Mouse (Mus musculus) forebrain, embryonic 14.5 days (tissue): Measurements from ENCODE around the gene Dnajc17. TPM values are rescaled to one million over a fixed set of nuclear protein-coding genes. Genes with fewer than 3 reads are reported as not detected.
A peak's percentile ranks its signal among the peaks of the same experiment; 100 is the strongest.

Experiments
- ATAC-seq: fragments of 200-750 bp; cut with Nextera tagmentation; 2 replicates; pipeline ENCODE4 v1.8.0; 2017; ENCODE audit warnings: mild to moderate bottlenecking, moderate library complexity
- DNase-seq: peaks from one replicate; pipeline ENCODE4 v3.0.0-alpha.2; 2015; ENCODE audit warnings: low spot score
- H3K27ac ChIP-seq: fragments of 300-500 bp; sonication (generic); 2 replicates; pipeline ENCODE4 v1.5.1; 2014; ENCODE audit warnings: low read depth, mild to moderate bottlenecking, control low read depth, low read length, moderate library complexity
- H3K27me3 ChIP-seq: fragments of 300-500 bp; sonication (generic); replicated peaks from 2 replicates; pipeline ENCODE4 v1.6.1; 2014; ENCODE audit warnings: low read length, control low read depth, mixed read lengths; ENCODE audit not compliant: control insufficient read depth, insufficient read depth
- H3K36me3 ChIP-seq: fragments of 300-500 bp; sonication (generic); 2 replicates; pipeline ENCODE4 v1.6.1; 2014; ENCODE audit warnings: low read length, control low read depth; ENCODE audit not compliant: control insufficient read depth, insufficient read depth
- H3K4me1 ChIP-seq: fragments of 300-500 bp; sonication (generic); 2 replicates; pipeline ENCODE4 v1.6.1; 2014; ENCODE audit warnings: antibody characterized with exemption, low read length, control low read depth; ENCODE audit not compliant: control insufficient read depth, insufficient read depth
- H3K4me2 ChIP-seq: fragments of 300-500 bp; sonication (generic); 2 replicates; pipeline ENCODE4 v1.6.1; 2014; ENCODE audit warnings: mild to moderate bottlenecking, control low read depth, low read length
- H3K4me3 ChIP-seq: fragments of 300-500 bp; sonication (generic); 2 replicates; pipeline ENCODE4 v1.5.1; 2014; ENCODE audit warnings: low read depth, low read length, control low read depth
- H3K9ac ChIP-seq: fragments of 300-500 bp; sonication (generic); 2 replicates; pipeline ENCODE4 v1.6.1; 2014; ENCODE audit warnings: mild to moderate bottlenecking, low read length, control low read depth, moderate library complexity
- H3K9me3 ChIP-seq: fragments of 300-500 bp; sonication (generic); replicated peaks from 2 replicates; pipeline ENCODE4 v1.6.1; 2016; ENCODE audit warnings: low read length, control low read depth, mixed read lengths; ENCODE audit not compliant: control insufficient read depth
- WGBS: fragments of 180-500 bp; shearing (Covaris S2); extraction: QIAGEN DNeasy Blood & Tissue Kit; methylation state at CpG from one replicate; pipeline ENCODE4 v1.1.7; 2014; 5-methylcytosine and 5-hydroxymethylcytosine counted together
- polyA plus RNA-seq: library from polyadenylated mRNA; unstranded; fragments of >200 nt; fragmentation: Nextera tagmentation; extraction: Ambion mirVana; gene quantifications from 2 replicates; pipeline ENCODE4 v1.2.1, GENCODE M21; 2014

Dnajc17 gene
- polyA plus RNA-seq, 1 experiment from 2014 or later: 24.6 TPM

GRCm38 (mm10) chr2:119157836-119158235 is 50.8 kb downstream of the Dnajc17 start:
- H3K27me3 ChIP-seq: no peaks in the 10 kb centered on the region
- no peak overlapping the region for H3K4me3 ChIP-seq
- peaks cover 15% of the 10 kb centered on the region for H3K36me3 ChIP-seq
- H3K27ac ChIP-seq: no peak overlapping the region
- H3K9me3 ChIP-seq: no peaks in the 10 kb centered on the region
- H3K9ac ChIP-seq: no peak overlapping the region
- no peak overlapping the region for H3K4me2 ChIP-seq
- no peak for ATAC-seq
- DNase-seq: no peak
- 0 out of 2 replicates have a peak, but pooled peaks cover 9% of the 10 kb centered on the region for H3K4me1 ChIP-seq

- Histone ChIP-seq H3K9me3 (no peaks in the 10 kb centered on the region), H3K27me3 (no peaks in the 10 kb centered on the region), H3K4me3 (peak within 1 kb of the TSS; percentile 96), H3K36me3 (peaks cover 24% of the 10 kb centered on the region), H3K4me1 (0 out of 2 replicates have a peak, but pooled peaks cover 9% of the 10 kb centered on the region), H3K4me2 (peak within 1 kb of the TSS; percentile 89), H3K9ac (peak within 1 kb of the TSS; percentile 93), H3K27ac (peak within 1 kb of the TSS; percentile 60)
- DNase-seq (peak; percentile 98), ATAC-seq (peak; percentile 91)
- under 1% methylated on average over 56 of the region's 57 CpGs for WGBS
These were observed 51.7 kb downstream of the Dnajc17 start, which contains the start of gene Rmdn3 for GRCm38 (mm10) chr2:119156681-119157572. Gene Rmdn3 (minus strand): TSS chr2:119157034.

- peak overlapping the region; percentile 60; the same call in 1 of the 2 replicates for H3K27ac ChIP-seq
- DNase-seq (peak; percentile 13), ATAC-seq (no peak)
- peaks cover 32% of the 10 kb centered on the region for H3K36me3 ChIP-seq
- peak overlapping the region; percentile 93 for H3K9ac ChIP-seq
- H3K9me3 ChIP-seq: no peaks in the 10 kb centered on the region
- H3K4me2 ChIP-seq: peak overlapping the region; percentile 89
- 0 out of 2 replicates have a peak, but pooled peaks cover 9% of the 10 kb centered on the region for H3K4me1 ChIP-seq
- 8% methylated on average over 34 of the region's 34 CpGs for WGBS
- H3K4me3 ChIP-seq: peak overlapping the region; percentile 96
- H3K27me3 ChIP-seq: no peaks in the 10 kb centered on the region
These were observed 52.4 kb downstream of the Dnajc17 start for GRCm38 (mm10) chr2:119156081-119156680.

GRCm38 (mm10) chr2:119155388-119155787 is 53.2 kb downstream of the Dnajc17 start:
- H3K27ac ChIP-seq: no peak overlapping the region
- H3K9ac ChIP-seq: no peak overlapping the region
- DNase-seq: no peak
- H3K9me3 ChIP-seq: no peaks in the 10 kb centered on the region
- H3K27me3 ChIP-seq: no peaks in the 10 kb centered on the region
- peak overlapping the region; percentile 89; the same call in 1 of the 2 replicates for H3K4me2 ChIP-seq
- 86% methylated on average over 9 of the region's 9 CpGs for WGBS
- ATAC-seq: no peak
- H3K4me1 ChIP-seq: 0 out of 2 replicates have a peak, but pooled peaks cover 9% of the 10 kb centered on the region
- 0 out of 2 replicates have a peak overlapping the region, but pooled peaks have one; percentile 96 for H3K4me3 ChIP-seq
- H3K36me3 ChIP-seq: peaks cover 40% of the 10 kb centered on the region

DNA sequence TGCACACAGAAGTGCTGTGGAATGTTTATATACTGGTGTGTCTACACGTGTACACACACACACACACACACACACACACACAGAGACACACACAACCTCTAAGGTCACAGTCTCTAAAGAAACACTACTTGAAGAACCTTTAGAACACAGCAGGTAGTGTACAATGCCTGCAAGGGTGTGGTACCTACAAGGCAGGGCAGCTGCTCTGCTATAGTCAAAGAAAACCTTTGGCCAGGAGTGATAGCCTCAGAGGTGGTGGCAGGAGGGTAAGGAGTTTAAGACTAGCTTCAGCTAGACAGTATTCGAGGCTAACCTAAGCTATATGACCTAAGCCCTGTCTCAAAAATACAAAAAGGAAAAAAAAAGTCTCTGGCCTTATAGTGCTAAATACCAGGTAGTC is 53.9 kb downstream of the Dnajc17 start:
- Histone ChIP-seq H3K4me2 (no peak overlapping the region), H3K27ac (no peak overlapping the region), H3K9ac (no peak overlapping the region), H3K9me3 (no peaks in the 10 kb centered on the region), H3K4me3 (no peak overlapping the region), H3K27me3 (no peaks in the 10 kb centered on the region), H3K4me1 (0 out of 2 replicates have a peak, but pooled peaks cover 9% of the 10 kb centered on the region), H3K36me3 (peaks cover 47% of the 10 kb centered on the region)
- 90% methylated on average over 2 of the region's 2 CpGs for WGBS
- ATAC-seq: no peak
- DNase-seq: no peak

GRCm38 (mm10) chr2:119152255-119152654 is 56.3 kb downstream of the Dnajc17 start:
- H3K4me3 ChIP-seq: no peak overlapping the region
- WGBS: 91% methylated on average over 6 of the region's 6 CpGs
- H3K27me3 ChIP-seq: no peaks in the 10 kb centered on the region
- DNase-seq: no peak
- H3K27ac ChIP-seq: no peak overlapping the region
- no peak overlapping the region for H3K9ac ChIP-seq
- no peak overlapping the region for H3K4me2 ChIP-seq
- 0 out of 2 replicates have a peak, but pooled peaks cover 6% of the 10 kb centered on the region for H3K4me1 ChIP-seq
- peaks cover 70% of the 10 kb centered on the region for H3K36me3 ChIP-seq
- ATAC-seq: no peak
- no peaks in the 10 kb centered on the region for H3K9me3 ChIP-seq

- H3K4me2 ChIP-seq: no peak overlapping the region
- H3K9ac ChIP-seq: no peak overlapping the region
- WGBS: 92% methylated on average over 8 of the region's 8 CpGs
- H3K27ac ChIP-seq: no peak overlapping the region
- no peak overlapping the region for H3K4me3 ChIP-seq
- H3K9me3 ChIP-seq: no peaks in the 10 kb centered on the region
- DNase-seq (no peak), ATAC-seq (no peak)
- H3K27me3 ChIP-seq: no peaks in the 10 kb centered on the region
- H3K4me1 ChIP-seq: no peaks in the 10 kb centered on the region
- H3K36me3 ChIP-seq: peaks cover 90% of the 10 kb centered on the region
These were observed 60.8 kb downstream of the Dnajc17 start for GRCm38 (mm10) chr2:119147775-119148174.

GRCm38 (mm10) chr2:119147160-119147678 is 61.4 kb downstream of the Dnajc17 start:
- Histone ChIP-seq H3K36me3 (peaks cover 90% of the 10 kb centered on the region), H3K4me1 (no peaks in the 10 kb centered on the region), H3K9ac (no peak overlapping the region), H3K4me3 (no peak overlapping the region), H3K27ac (no peak overlapping the region), H3K27me3 (no peaks in the 10 kb centered on the region), H3K9me3 (no peaks in the 10 kb centered on the region), H3K4me2 (no peak overlapping the region)
- no peak for ATAC-seq
- 84% methylated on average over 21 of the region's 22 CpGs for WGBS
- DNase-seq: no peak
